Mouse (Mus musculus) right cerebral cortex, postnatal 14 days (tissue): Measurements from ENCODE around the gene Limch1.

Experiments used
- DNase-seq: peaks from one replicate; pipeline ENCODE4 v3.0.0; 2022

Limch1 gene

GRCm38 (mm10) chr5:67090856-67091255, 345.2 kb downstream of the Limch1 start:
- no peak for DNase-seq

GRCm38 (mm10) chr5:67091766-67092165, 346.1 kb downstream of the Limch1 start:
- DNase-seq = no peak

- DNase-seq = no peak
Measured at GRCm38 (mm10) chr5:67093991-67094390, 348.4 kb downstream of the Limch1 start.

- DNase-seq = no peak
Measured at GRCm38 (mm10) chr5:67095153-67095552, 349.5 kb downstream of the Limch1 start.

- DNase-seq = no peak
Measured at GRCm38 (mm10) chr5:67095651-67096377, 350.2 kb downstream of the Limch1 start.

- DNase-seq = no peak
Measured at GRCm38 (mm10) chr5:67096378-67096771, 350.7 kb downstream of the Limch1 start.

- no peak for DNase-seq
Measured at GRCm38 (mm10) chr5:67097106-67098050, 351.8 kb downstream of the Limch1 start.

- DNase-seq = no peak
Measured at GRCm38 (mm10) chr5:67098051-67098732, 352.6 kb downstream of the Limch1 start.

- DNase-seq = no peak
Measured at GRCm38 (mm10) chr5:67098733-67099323, 353.2 kb downstream of the Limch1 start, which contains the start of gene Phox2b. Gene Phox2b, minus strand, starts transcription at chr5:67099301.

GRCm38 (mm10) chr5:67099393-67100271, 354.0 kb downstream of the Limch1 start:
- no peak for DNase-seq

GRCm38 (mm10) chr5:67100564-67101394, 355.2 kb downstream of the Limch1 start:
- no peak for DNase-seq

GRCm38 (mm10) chr5:67101395-67101760, 355.8 kb downstream of the Limch1 start:
- no peak for DNase-seq

GRCm38 (mm10) chr5:67101793-67102600, 356.4 kb downstream of the Limch1 start:
- DNase-seq = peak; percentile 13

- no peak for DNase-seq
Measured at GRCm38 (mm10) chr5:67103016-67103415, 357.4 kb downstream of the Limch1 start.

- no peak for DNase-seq
Measured at GRCm38 (mm10) chr5:67106261-67106660, 360.6 kb downstream of the Limch1 start.
